Mouse (Mus musculus): ENCODE results near the gene Mapk8ip1. TPM values are rescaled to one million over a fixed set of nuclear protein-coding genes. Genes with fewer than 3 reads are reported as not detected.
A peak's percentile ranks its signal among the peaks of the same experiment; 100 is the strongest.

Mapk8ip1 gene
- polyA plus RNA-seq (2014; fragmentation: Nextera tagmentation; extraction: Ambion mirVana) = 18.8 and 21.9 TPM in 2 replicates

DNA sequence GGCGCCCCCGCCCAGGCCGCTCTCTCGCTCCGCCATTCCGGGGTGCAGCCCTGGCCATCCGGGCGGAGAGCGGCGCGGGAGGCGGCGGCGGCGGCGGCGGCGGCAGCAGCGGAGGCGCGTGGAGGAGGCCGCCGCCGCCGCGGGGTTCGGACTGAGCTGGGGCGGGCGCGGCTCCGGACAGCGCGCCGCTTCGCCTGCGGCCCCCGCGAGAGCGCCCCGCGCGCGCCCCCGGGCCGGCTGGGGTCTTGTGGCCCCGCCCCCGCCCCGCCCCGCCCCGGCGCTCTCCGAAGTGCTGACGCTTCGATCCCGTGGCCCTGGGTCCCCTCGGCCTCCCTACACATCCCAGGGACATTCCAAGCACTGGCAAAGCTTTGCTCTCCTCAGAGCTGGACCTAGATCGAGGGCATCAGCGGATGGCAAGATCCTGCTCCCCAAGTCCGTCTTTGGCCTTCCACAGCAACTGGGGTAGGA lies at the start of gene Mapk8ip1:
Mapk8ip1 (minus strand) TSS at position 173 of the 471 bp plus-strand sequence.
- no peaks in the 10 kb centered on the region for H3K4me1 ChIP-seq (ENCODE audit: control insufficient read depth, insufficient read depth, low read length)
- DNase-seq (ENCODE audit: low spot score) (peak; percentile 75), ATAC-seq (replicated peaks; ENCODE audit: insufficient number of reproducible peaks, low FRiP score, low TSS enrichment, low read depth) (peak; percentile 54; the same call in 1 of the 2 replicates)
- no peaks in the 10 kb centered on the region for H3K9me3 ChIP-seq (replicated peaks; ENCODE audit: control insufficient read depth, low read length)
- 3% methylated on average over 24 of the region's 59 CpGs for WGBS
- peak within 1 kb of the TSS; percentile 95 for H3K4me2 ChIP-seq (ENCODE audit: low read depth, low read length)
- 0 out of 2 replicates have a peak within 1 kb of the TSS, but pooled peaks have one; percentile 20 for H3K27ac ChIP-seq (replicated peaks; ENCODE audit: low read depth, low read length)
- peak within 1 kb of the TSS; percentile 63 for H3K4me3 ChIP-seq (ENCODE audit: low read depth, low read length)
- H3K9ac ChIP-seq (replicated peaks; ENCODE audit: low read length) = peak within 1 kb of the TSS; percentile 71
- no peaks in the 10 kb centered on the region for H3K27me3 ChIP-seq (ENCODE audit: control insufficient read depth, insufficient read depth, low read length)
- H3K36me3 ChIP-seq (replicated peaks; ENCODE audit: control insufficient read depth, insufficient read depth, low read depth, low read length) = peaks cover 3% of the 10 kb centered on the region; the same call in 1 of the 2 replicates

DNA sequence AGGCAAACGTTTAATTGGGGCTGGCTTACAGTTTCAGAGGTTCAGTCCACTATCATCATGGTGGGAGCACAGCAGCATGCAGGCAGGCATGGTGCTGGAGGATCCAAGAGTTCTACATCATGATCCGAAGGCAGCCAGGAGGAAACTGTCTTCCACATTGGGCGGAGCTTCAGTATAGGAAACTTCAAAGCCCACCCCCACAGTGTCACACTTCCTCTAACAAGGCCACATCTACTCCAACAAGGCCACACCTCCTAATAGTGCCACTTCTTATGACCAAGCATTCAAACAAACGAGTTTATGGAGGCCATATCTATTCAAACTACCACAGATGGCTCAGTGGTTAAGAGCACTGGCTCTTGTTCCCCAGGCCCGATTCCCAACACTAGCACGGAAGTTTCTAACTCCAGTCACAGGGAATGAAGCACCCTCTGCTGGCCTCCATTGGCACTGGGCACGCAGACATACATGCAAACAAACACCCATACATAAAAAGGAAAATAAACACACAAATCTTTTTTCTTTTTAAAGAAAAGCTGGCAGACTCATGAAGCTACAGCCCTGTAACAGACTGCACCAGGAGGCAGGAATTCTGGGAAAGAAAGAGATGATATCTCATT lies 46.2 kb upstream of the Mapk8ip1 start:
- Histone ChIP-seq H3K36me3 (replicated peaks; ENCODE audit: control insufficient read depth, insufficient read depth, low read depth, low read length) (no peaks in the 10 kb centered on the region), H3K4me2 (ENCODE audit: low read depth, low read length) (no peak overlapping the region), H3K27me3 (ENCODE audit: control insufficient read depth, insufficient read depth, low read length) (no peaks in the 10 kb centered on the region), H3K27ac (replicated peaks; ENCODE audit: low read depth, low read length) (no peak overlapping the region), H3K9ac (replicated peaks; ENCODE audit: low read length) (no peak overlapping the region), H3K4me1 (ENCODE audit: control insufficient read depth, insufficient read depth, low read length) (no peaks in the 10 kb centered on the region), H3K4me3 (ENCODE audit: low read depth, low read length) (no peak overlapping the region), H3K9me3 (replicated peaks; ENCODE audit: control insufficient read depth, low read length) (no peaks in the 10 kb centered on the region)
- WGBS = 71% methylated on average over 7 of the region's 7 CpGs
- ATAC-seq (replicated peaks; ENCODE audit: insufficient number of reproducible peaks, low FRiP score, low TSS enrichment, low read depth) (no peak), DNase-seq (ENCODE audit: low spot score) (no peak)

DNA sequence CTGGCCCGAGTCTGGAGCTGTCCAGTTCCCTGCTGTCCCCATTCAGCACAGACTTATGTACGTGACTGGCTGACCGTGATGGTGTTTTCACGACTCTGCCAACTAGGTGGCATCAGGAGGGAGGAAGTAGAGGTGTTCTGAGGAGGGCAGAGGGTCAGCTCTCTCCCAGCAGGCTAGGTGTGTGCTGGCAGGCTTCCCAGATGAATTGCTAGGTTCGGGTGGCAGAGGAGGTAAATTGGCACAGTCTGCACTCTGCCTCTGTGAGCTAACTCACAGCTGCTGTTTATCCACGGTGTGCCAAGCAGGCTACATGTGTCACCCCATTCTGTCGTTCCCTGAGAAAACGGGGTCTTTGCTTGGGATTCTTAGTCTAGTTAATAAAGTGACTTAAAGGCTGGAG lies 45.6 kb upstream of the Mapk8ip1 start:
- no peak overlapping the region for H3K27ac ChIP-seq (replicated peaks; ENCODE audit: low read depth, low read length)
- no peak overlapping the region for H3K9ac ChIP-seq (replicated peaks; ENCODE audit: low read length)
- DNase-seq (ENCODE audit: low spot score) = no peak
- no peaks in the 10 kb centered on the region for H3K9me3 ChIP-seq (replicated peaks; ENCODE audit: control insufficient read depth, low read length)
- no peak for ATAC-seq (replicated peaks; ENCODE audit: insufficient number of reproducible peaks, low FRiP score, low TSS enrichment, low read depth)
- H3K27me3 ChIP-seq (ENCODE audit: control insufficient read depth, insufficient read depth, low read length) = no peaks in the 10 kb centered on the region
- no peaks in the 10 kb centered on the region for H3K36me3 ChIP-seq (replicated peaks; ENCODE audit: control insufficient read depth, insufficient read depth, low read depth, low read length)
- H3K4me2 ChIP-seq (ENCODE audit: low read depth, low read length) = no peak overlapping the region
- H3K4me1 ChIP-seq (ENCODE audit: control insufficient read depth, insufficient read depth, low read length) = no peaks in the 10 kb centered on the region
- no peak overlapping the region for H3K4me3 ChIP-seq (ENCODE audit: low read depth, low read length)
- WGBS = 81% methylated on average over 8 of the region's 8 CpGs

DNA sequence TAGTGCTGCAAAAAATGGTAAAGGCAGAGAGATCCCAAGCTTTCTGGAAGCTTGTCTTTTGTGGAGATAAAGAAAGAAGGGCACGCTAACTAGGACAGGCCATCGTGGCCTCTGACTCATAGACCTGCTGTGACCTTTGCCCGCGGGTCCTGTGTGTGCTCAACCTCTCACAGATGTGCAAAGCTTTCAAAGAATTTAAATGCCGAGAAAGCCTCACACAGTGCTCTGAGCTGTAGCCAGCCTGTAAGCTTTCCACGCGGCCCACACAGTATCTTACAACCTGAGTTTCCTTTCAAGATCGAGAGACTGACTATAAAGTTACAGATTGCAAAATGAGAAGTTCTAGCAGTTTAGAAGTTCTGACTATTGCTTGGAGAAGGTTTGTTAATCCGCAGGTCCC lies 44.8 kb upstream of the Mapk8ip1 start:
- WGBS = 42% methylated on average over 9 of the region's 9 CpGs

DNA sequence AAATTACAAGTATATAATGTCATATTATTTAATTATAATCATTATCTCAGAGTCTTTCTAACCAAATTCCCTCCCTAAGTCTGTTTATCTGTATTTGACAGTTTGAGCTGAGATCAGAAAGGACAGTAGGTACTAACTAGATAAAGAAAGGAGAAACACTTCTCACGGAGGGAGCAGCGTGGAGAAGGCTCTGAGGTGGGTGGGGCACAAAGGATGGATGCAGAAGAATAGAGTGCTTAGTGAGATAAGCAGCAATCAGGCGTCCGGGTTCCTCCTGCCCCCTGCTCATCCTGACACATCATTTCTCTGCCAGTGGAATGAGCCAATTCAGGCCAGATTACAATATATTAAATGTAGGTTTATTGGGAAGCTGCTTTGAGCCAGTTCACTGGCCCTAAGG lies 43.3 kb upstream of the Mapk8ip1 start:
- Histone ChIP-seq H3K4me3 (ENCODE audit: low read depth, low read length) (no peak overlapping the region), H3K36me3 (replicated peaks; ENCODE audit: control insufficient read depth, insufficient read depth, low read depth, low read length) (no peaks in the 10 kb centered on the region), H3K4me1 (ENCODE audit: control insufficient read depth, insufficient read depth, low read length) (no peaks in the 10 kb centered on the region), H3K9ac (replicated peaks; ENCODE audit: low read length) (no peak overlapping the region), H3K27me3 (ENCODE audit: control insufficient read depth, insufficient read depth, low read length) (no peaks in the 10 kb centered on the region), H3K9me3 (replicated peaks; ENCODE audit: control insufficient read depth, low read length) (no peaks in the 10 kb centered on the region), H3K27ac (replicated peaks; ENCODE audit: low read depth, low read length) (no peak overlapping the region), H3K4me2 (ENCODE audit: low read depth, low read length) (no peak overlapping the region)
- DNase-seq (ENCODE audit: low spot score) (no peak), ATAC-seq (replicated peaks; ENCODE audit: insufficient number of reproducible peaks, low FRiP score, low TSS enrichment, low read depth) (no peak)
- 55% methylated on average over 4 of the region's 4 CpGs for WGBS

More for the DNA sequence above, 44.8 kb upstream of the Mapk8ip1 start:
- Histone ChIP-seq H3K27ac (replicated peaks; ENCODE audit: low read depth, low read length) (no peak overlapping the region), H3K4me3 (ENCODE audit: low read depth, low read length) (no peak overlapping the region), H3K4me1 (ENCODE audit: control insufficient read depth, insufficient read depth, low read length) (no peaks in the 10 kb centered on the region), H3K27me3 (ENCODE audit: control insufficient read depth, insufficient read depth, low read length) (no peaks in the 10 kb centered on the region), H3K9me3 (replicated peaks; ENCODE audit: control insufficient read depth, low read length) (no peaks in the 10 kb centered on the region), H3K36me3 (replicated peaks; ENCODE audit: control insufficient read depth, insufficient read depth, low read depth, low read length) (no peaks in the 10 kb centered on the region), H3K4me2 (ENCODE audit: low read depth, low read length) (no peak overlapping the region), H3K9ac (replicated peaks; ENCODE audit: low read length) (no peak overlapping the region)
- DNase-seq (ENCODE audit: low spot score) = no peak
- ATAC-seq (replicated peaks; ENCODE audit: insufficient number of reproducible peaks, low FRiP score, low TSS enrichment, low read depth) = no peak

DNA sequence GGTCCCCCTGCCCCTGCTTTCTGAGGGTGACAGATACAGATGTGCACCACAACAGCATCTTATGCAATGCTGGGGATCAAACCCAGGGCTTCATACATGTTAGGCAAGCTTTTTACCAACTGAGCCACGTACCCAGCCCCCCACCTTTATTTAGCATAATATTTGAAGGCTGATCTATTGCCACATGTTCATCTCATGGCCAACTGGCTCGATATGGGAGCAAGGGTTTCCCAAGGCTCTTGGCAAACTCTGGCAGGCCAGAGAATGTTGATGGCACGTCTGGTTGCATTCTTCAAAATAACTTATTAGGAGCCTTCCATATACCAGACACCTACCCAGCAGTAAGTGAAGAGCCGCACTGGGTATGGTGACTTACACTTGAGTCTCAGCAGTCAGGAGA lies 42.2 kb upstream of the Mapk8ip1 start:
- H3K4me2 ChIP-seq (ENCODE audit: low read depth, low read length) = no peak overlapping the region
- no peaks in the 10 kb centered on the region for H3K9me3 ChIP-seq (replicated peaks; ENCODE audit: control insufficient read depth, low read length)
- no peak overlapping the region for H3K27ac ChIP-seq (replicated peaks; ENCODE audit: low read depth, low read length)
- ATAC-seq (replicated peaks; ENCODE audit: insufficient number of reproducible peaks, low FRiP score, low TSS enrichment, low read depth) (no peak), DNase-seq (ENCODE audit: low spot score) (no peak)
- no peaks in the 10 kb centered on the region for H3K36me3 ChIP-seq (replicated peaks; ENCODE audit: control insufficient read depth, insufficient read depth, low read depth, low read length)
- WGBS = 70% methylated on average over 4 of the region's 4 CpGs
- H3K4me1 ChIP-seq (ENCODE audit: control insufficient read depth, insufficient read depth, low read length) = no peaks in the 10 kb centered on the region
- no peak overlapping the region for H3K9ac ChIP-seq (replicated peaks; ENCODE audit: low read length)
- H3K27me3 ChIP-seq (ENCODE audit: control insufficient read depth, insufficient read depth, low read length) = no peaks in the 10 kb centered on the region
- H3K4me3 ChIP-seq (ENCODE audit: low read depth, low read length) = no peak overlapping the region

DNA sequence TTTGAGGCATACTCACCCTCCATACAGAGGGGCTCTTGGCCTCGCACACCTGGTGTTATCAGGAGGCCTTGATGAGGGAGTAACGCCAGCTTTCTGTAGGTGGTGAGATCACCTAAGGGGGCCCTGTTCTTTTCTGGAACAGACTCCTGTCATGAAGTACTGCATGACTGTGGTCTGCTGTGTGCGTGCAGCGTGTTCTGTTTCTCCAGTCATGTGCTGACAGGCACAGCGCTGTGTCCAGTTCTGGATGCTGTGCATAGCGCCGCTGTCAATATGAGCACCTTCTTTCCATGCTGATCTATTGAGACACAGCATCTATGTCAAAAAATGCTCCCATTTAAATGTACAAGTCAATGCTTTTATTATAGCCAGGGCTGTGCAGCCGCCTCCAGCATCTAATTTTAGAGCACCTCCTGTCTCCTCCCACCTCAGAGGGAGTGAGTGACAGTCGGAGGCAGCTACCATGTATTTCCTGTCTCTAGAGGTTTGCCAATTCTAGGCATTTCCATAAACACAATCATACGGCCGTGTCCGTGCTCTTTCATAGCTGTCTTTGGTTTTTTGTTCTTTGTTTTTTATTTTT lies 41.4 kb upstream of the Mapk8ip1 start:
- WGBS = 75% methylated on average over 12 of the region's 12 CpGs
- ATAC-seq (replicated peaks; ENCODE audit: insufficient number of reproducible peaks, low FRiP score, low TSS enrichment, low read depth) (no peak), DNase-seq (ENCODE audit: low spot score) (no peak)
- Histone ChIP-seq H3K9me3 (replicated peaks; ENCODE audit: control insufficient read depth, low read length) (no peaks in the 10 kb centered on the region), H3K27me3 (ENCODE audit: control insufficient read depth, insufficient read depth, low read length) (no peaks in the 10 kb centered on the region), H3K36me3 (replicated peaks; ENCODE audit: control insufficient read depth, insufficient read depth, low read depth, low read length) (no peaks in the 10 kb centered on the region), H3K27ac (replicated peaks; ENCODE audit: low read depth, low read length) (no peak overlapping the region), H3K4me3 (ENCODE audit: low read depth, low read length) (no peak overlapping the region), H3K4me2 (ENCODE audit: low read depth, low read length) (no peak overlapping the region), H3K9ac (replicated peaks; ENCODE audit: low read length) (no peak overlapping the region), H3K4me1 (ENCODE audit: control insufficient read depth, insufficient read depth, low read length) (no peaks in the 10 kb centered on the region)

DNA sequence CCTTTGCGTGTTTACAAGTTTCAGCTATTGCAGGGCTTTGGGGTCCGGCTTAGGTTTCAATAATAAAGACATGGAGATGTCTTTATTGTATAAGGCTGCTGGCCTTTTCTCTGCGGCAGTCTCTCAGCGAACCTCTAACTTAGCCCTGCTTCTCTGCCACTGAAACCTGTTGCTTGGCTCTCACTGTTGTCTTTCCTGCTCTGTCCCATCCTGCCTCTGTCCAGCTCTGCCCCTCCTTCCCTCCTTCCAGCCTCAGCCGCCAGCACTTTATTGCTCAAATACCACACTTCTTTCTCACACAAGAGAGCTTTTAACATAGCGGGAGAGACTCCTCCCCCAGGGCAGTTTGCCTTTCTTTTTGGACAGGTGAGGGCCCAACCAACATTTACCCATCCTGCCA lies 39.4 kb upstream of the Mapk8ip1 start:
- Histone ChIP-seq H3K4me1 (ENCODE audit: control insufficient read depth, insufficient read depth, low read length) (no peaks in the 10 kb centered on the region), H3K4me3 (ENCODE audit: low read depth, low read length) (no peak overlapping the region), H3K27me3 (ENCODE audit: control insufficient read depth, insufficient read depth, low read length) (no peaks in the 10 kb centered on the region), H3K4me2 (ENCODE audit: low read depth, low read length) (no peak overlapping the region), H3K36me3 (replicated peaks; ENCODE audit: control insufficient read depth, insufficient read depth, low read depth, low read length) (no peaks in the 10 kb centered on the region), H3K9ac (replicated peaks; ENCODE audit: low read length) (no peak overlapping the region; the same call in 1 of the 2 replicates), H3K9me3 (replicated peaks; ENCODE audit: control insufficient read depth, low read length) (no peaks in the 10 kb centered on the region), H3K27ac (replicated peaks; ENCODE audit: low read depth, low read length) (no peak overlapping the region)
- ATAC-seq (replicated peaks; ENCODE audit: insufficient number of reproducible peaks, low FRiP score, low TSS enrichment, low read depth) (no peak), DNase-seq (ENCODE audit: low spot score) (no peak)
- 62% methylated on average over 6 of the region's 6 CpGs for WGBS
